Mouse (Mus musculus) kidney, adult 11 months (tissue): ENCODE results near the gene Olfr608.
"Not testable (repeated sequence)": the region's sequence is repeated elsewhere in the genome, so short reads cannot be mapped to it uniquely, and the experiment has no call there.

Source experiments
- DNase-seq: peaks from one replicate; pipeline ENCODE4 v3.0.0; 2022

Gene Olfr608

DNA sequence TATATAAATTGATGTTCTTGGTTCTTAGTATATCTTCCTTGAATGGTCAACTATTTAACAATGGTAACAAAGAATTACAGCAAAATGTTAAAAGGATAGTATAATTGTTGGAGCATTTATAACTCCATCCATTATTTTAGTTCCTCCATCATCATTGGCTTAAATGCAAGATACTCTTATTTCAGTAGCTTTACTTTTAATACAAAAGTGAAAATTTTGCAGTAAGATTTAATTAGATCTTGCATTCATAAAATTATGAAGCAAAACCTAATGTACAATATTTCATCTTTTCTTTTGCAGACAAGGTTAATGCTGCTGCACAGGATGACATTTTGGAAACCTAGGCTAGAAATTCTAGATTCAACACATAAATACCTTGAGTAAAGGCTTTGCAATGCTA, at the start of gene Olfr608:
Gene Olfr608, plus strand, starts transcription at position 301 of the 400 bp plus-strand sequence.
- no peak for DNase-seq

- DNase-seq, result no peak
These were observed 24.3 kb upstream of the Olfr608 start, which contains the start of gene Olfr605 for GRCm38 (mm10) chr7:103445339-103445738. Olfr605 (minus strand) TSS chr7:103445439.

DNA sequence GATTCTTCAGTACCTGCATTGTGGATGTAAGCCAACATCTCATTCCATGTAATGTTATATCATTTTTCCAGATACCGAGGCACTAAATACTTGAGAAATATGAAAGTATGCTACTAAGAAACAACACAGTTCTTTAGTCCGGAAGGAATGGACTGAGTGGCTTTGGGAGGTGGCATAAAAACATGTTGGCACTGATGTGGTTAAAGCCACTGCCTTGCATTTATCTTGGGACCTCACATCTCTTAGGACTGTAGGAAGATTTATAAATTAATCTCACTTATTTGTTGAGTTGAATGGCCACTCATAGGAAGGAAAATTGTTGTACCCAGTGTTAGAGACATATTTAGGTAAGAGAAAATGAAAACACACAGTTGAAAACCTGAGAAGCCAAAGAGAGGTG, 20.9 kb upstream of the Olfr608 start, which contains the start of gene Olfr606:
Gene Olfr606, plus strand, starts transcription at position 301 of the 400 bp plus-strand sequence.
- no peak for DNase-seq

GRCm38 (mm10) chr7:103460590-103460989, 9.1 kb upstream of the Olfr608 start:
- DNase-seq, result no peak

DNA sequence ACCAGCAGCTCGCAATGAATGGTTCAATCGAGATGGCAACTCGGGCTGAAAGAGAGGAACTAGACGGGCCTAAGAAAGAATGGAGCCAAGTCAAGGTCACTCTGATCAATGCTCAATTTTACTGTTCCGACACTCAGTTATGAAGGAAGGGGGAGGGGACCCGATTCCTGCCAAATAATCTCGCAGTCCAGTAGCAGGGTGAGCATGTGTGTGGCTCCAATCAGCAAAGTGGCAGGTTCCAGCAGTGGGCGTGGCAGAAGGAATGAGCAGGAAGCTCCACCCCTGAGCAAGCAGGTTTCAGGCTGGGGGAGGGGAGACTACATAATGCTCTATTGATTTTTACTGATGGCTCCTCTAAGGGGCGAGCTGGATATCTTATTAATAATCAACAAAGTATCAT, 7.4 kb downstream of the Olfr608 start:
- not testable (repeated sequence) for DNase-seq

DNA sequence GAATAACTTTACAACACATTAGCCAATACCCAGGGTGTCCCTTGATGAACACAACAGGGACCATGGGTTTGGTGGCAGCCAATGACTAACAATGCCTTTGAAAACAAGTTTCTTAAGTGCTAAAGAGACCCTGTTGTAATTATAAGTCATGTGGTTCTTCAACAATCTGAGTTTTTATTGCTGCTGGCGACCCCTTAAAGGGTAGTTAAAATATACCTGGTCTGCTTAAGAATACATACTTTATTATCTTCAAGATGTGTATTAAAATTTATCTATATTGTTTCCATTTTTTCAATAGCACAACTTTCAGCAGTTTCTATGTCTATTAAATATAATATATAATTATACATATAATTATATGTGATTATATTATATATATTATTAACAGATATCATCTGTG, 28.3 kb downstream of the Olfr608 start, which contains the start of gene Olfr609:
Gene Olfr609, minus strand, starts transcription at position 101 of the 400 bp plus-strand sequence.
- DNase-seq, result no peak

DNA sequence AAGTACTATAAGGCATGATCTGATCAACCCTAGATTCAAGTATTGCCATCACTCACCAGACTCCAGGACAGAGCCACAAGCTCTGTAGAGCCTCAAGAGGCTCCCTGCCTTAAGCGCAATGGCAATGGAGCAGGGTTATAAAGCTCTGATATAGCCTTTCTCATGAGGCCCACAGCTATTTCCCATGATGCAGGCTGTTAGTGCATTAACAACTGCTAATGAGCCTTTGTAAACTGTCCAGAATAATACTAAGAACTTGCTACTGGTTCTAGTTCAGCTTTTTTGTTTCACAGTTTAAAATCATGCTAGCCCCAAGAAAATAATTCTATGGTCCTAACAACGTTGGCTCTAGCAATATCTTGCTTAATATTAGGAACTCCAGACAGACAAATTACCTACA, 42.3 kb downstream of the Olfr608 start, which contains the start of gene Olfr610:
Gene Olfr610, minus strand, starts transcription at position 101 of the 400 bp plus-strand sequence.
- DNase-seq, result no peak

- not testable (repeated sequence) for DNase-seq
These were observed 51.1 kb downstream of the Olfr608 start, which contains the start of gene Olfr611 for GRCm38 (mm10) chr7:103520746-103521145. Olfr611 (minus strand) TSS chr7:103520846.
